Mouse (Mus musculus): ENCODE data around the gene Dmkn. TPM values are rescaled to one million over a fixed set of nuclear protein-coding genes. Genes with fewer than 3 reads are reported as not detected.
"Not testable (repeated sequence)": the region's sequence is repeated elsewhere in the genome, so short reads cannot be mapped to it uniquely, and the experiment has no call there.

The Dmkn gene
- total RNA-seq, 2 experiments from 2014 or later: not detected

- no peak for ATAC-seq (replicated peaks; ENCODE audit: low FRiP score, low TSS enrichment, poor library complexity, severe bottlenecking)
These were observed 40.6 kb downstream of the Dmkn start for GRCm38 (mm10) chr7:30804026-30804715.

GRCm38 (mm10) chr7:30805924-30806323 is 42.4 kb downstream of the Dmkn start:
- peak; percentile 61; the same call in 1 of the 2 replicates for ATAC-seq (replicated peaks; ENCODE audit: low FRiP score, low TSS enrichment, poor library complexity, severe bottlenecking)

GRCm38 (mm10) chr7:30810319-30810718 is 46.8 kb downstream of the Dmkn start:
- 0 out of 2 replicates have a peak, but pooled peaks have one; percentile 50 for ATAC-seq (replicated peaks; ENCODE audit: low FRiP score, low TSS enrichment, poor library complexity, severe bottlenecking)

- peak; percentile 61 for ATAC-seq (replicated peaks; ENCODE audit: low FRiP score, low TSS enrichment, poor library complexity, severe bottlenecking)
These were observed 48.3 kb downstream of the Dmkn start for GRCm38 (mm10) chr7:30811757-30812290.

GRCm38 (mm10) chr7:30812291-30812807 is 48.8 kb downstream of the Dmkn start:
- no peak for ATAC-seq (replicated peaks; ENCODE audit: low FRiP score, low TSS enrichment, poor library complexity, severe bottlenecking)

- no peak for ATAC-seq (replicated peaks; ENCODE audit: low FRiP score, low TSS enrichment, poor library complexity, severe bottlenecking)
These were observed 56.6 kb downstream of the Dmkn start for GRCm38 (mm10) chr7:30820131-30820530.

- no peak for ATAC-seq (replicated peaks; ENCODE audit: low FRiP score, low TSS enrichment, poor library complexity, severe bottlenecking)
These were observed 57.4 kb downstream of the Dmkn start for GRCm38 (mm10) chr7:30820854-30821445.

GRCm38 (mm10) chr7:30821532-30821931 is 58.0 kb downstream of the Dmkn start:
- ATAC-seq (replicated peaks; ENCODE audit: low FRiP score, low TSS enrichment, poor library complexity, severe bottlenecking): no peak

- no peak for ATAC-seq (replicated peaks; ENCODE audit: low FRiP score, low TSS enrichment, poor library complexity, severe bottlenecking)
These were observed 60.1 kb downstream of the Dmkn start, which contains the start of gene Ffar2 for GRCm38 (mm10) chr7:30823675-30824074. Gene Ffar2 (minus strand): TSS chr7:30823775.

- ATAC-seq (replicated peaks; ENCODE audit: low FRiP score, low TSS enrichment, poor library complexity, severe bottlenecking): no peak
These were observed 60.8 kb downstream of the Dmkn start for GRCm38 (mm10) chr7:30824306-30824705.

- ATAC-seq (replicated peaks; ENCODE audit: low FRiP score, low TSS enrichment, poor library complexity, severe bottlenecking): no peak
These were observed 63.1 kb downstream of the Dmkn start for GRCm38 (mm10) chr7:30826660-30827059.

- ATAC-seq (replicated peaks; ENCODE audit: low FRiP score, low TSS enrichment, poor library complexity, severe bottlenecking): not testable (repeated sequence)
These were observed 65.3 kb downstream of the Dmkn start for GRCm38 (mm10) chr7:30828871-30829270.

GRCm38 (mm10) chr7:30829428-30829827 is 65.9 kb downstream of the Dmkn start:
- ATAC-seq (replicated peaks; ENCODE audit: low FRiP score, low TSS enrichment, poor library complexity, severe bottlenecking): no peak

Other genes with a start within 250 kb of the Dmkn start
Only the 30 nearest of the 32 such genes appear.
- 16.2 and 17.9 TPM in 2 replicates for gene Proser3, start 211.5 kb upstream of the Dmkn start, total RNA-seq (2014; fragmentation: Nextera tagmentation)
- gene Proser3, start 211.5 kb upstream of the Dmkn start, total RNA-seq (2017): 3.5 and 5.3 TPM in 2 replicates
- 45.8 and 61.6 TPM in 2 replicates for gene Lin37, start 203.9 kb upstream of the Dmkn start, total RNA-seq (2014; fragmentation: Nextera tagmentation)
- gene Lin37, start 203.9 kb upstream of the Dmkn start, total RNA-seq (2017): 13.8 and 28.6 TPM in 2 replicates
- 29.4 and 34.6 TPM in 2 replicates for gene U2af1l4, start 200.5 kb upstream of the Dmkn start, total RNA-seq (2014; fragmentation: Nextera tagmentation)
- 79.6 and 83.0 TPM in 2 replicates for gene U2af1l4, start 200.5 kb upstream of the Dmkn start, total RNA-seq (2017)
- 5.3 and 14.0 TPM in 2 replicates for gene Gm49396, start 200.4 kb upstream of the Dmkn start, total RNA-seq (2014; fragmentation: Nextera tagmentation)
- gene Gm49396, start 200.4 kb upstream of the Dmkn start, total RNA-seq (2017): 1.5 and 7.0 TPM in 2 replicates
- 150 and 174 TPM in 2 replicates for gene Psenen, start 200.1 kb upstream of the Dmkn start, total RNA-seq (2014; fragmentation: Nextera tagmentation)
- gene Psenen, start 200.1 kb upstream of the Dmkn start, total RNA-seq (2017): 99.1 and 117 TPM in 2 replicates
- 3.7 and 11.3 TPM in 2 replicates for gene Igflr1, start 198.3 kb upstream of the Dmkn start, total RNA-seq (2014; fragmentation: Nextera tagmentation)
- gene Igflr1, start 198.3 kb upstream of the Dmkn start, total RNA-seq (2017): not detected in 2 replicates
- 105 and 115 TPM in 2 replicates for gene Kmt2b, start 175.0 kb upstream of the Dmkn start, total RNA-seq (2014; fragmentation: Nextera tagmentation)
- 17.0 and 17.3 TPM in 2 replicates for gene Kmt2b, start 175.0 kb upstream of the Dmkn start, total RNA-seq (2017)
- gene Zbtb32, start 164.8 kb upstream of the Dmkn start, total RNA-seq (2014; fragmentation: Nextera tagmentation): not detected in 2 replicates
- gene Zbtb32, start 164.8 kb upstream of the Dmkn start, total RNA-seq (2017): not detected in 2 replicates
- gene Upk1a, start 150.9 kb upstream of the Dmkn start, total RNA-seq (2014; fragmentation: Nextera tagmentation): 0.83 TPM in 1 of 2 replicates, not detected in the other
- 0.99 TPM in 1 of 2 replicates, not detected in the other for gene Upk1a, start 150.9 kb upstream of the Dmkn start, total RNA-seq (2017)
- 569 and 755 TPM in 2 replicates for gene Cox6b1, start 137.6 kb upstream of the Dmkn start, total RNA-seq (2014; fragmentation: Nextera tagmentation)
- 427 and 665 TPM in 2 replicates for gene Cox6b1, start 137.6 kb upstream of the Dmkn start, total RNA-seq (2017)
- not detected in 2 replicates for gene Etv2, start 127.9 kb upstream of the Dmkn start, total RNA-seq (2014; fragmentation: Nextera tagmentation)
- not detected in 2 replicates for gene Etv2, start 127.9 kb upstream of the Dmkn start, total RNA-seq (2017)
- 48.3 and 48.6 TPM in 2 replicates for gene Rbm42, start 113.4 kb upstream of the Dmkn start, total RNA-seq (2014; fragmentation: Nextera tagmentation)
- 29.1 and 53.0 TPM in 2 replicates for gene Rbm42, start 113.4 kb upstream of the Dmkn start, total RNA-seq (2017)
- 32.4 and 43.6 TPM in 2 replicates for gene Haus5, start 98.8 kb upstream of the Dmkn start, total RNA-seq (2014; fragmentation: Nextera tagmentation)
- 17.4 and 24.7 TPM in 2 replicates for gene Haus5, start 98.8 kb upstream of the Dmkn start, total RNA-seq (2017)
- not detected in 2 replicates for gene Pmis2, start 92.2 kb upstream of the Dmkn start, total RNA-seq (2014; fragmentation: Nextera tagmentation)
- not detected in 2 replicates for gene Pmis2, start 92.2 kb upstream of the Dmkn start, total RNA-seq (2017)
- not detected in 2 replicates for gene 2200002J24Rik, start 64.8 kb upstream of the Dmkn start, total RNA-seq (2014; fragmentation: Nextera tagmentation)
- not detected in 2 replicates for gene 2200002J24Rik, start 64.8 kb upstream of the Dmkn start, total RNA-seq (2017)
- 11.2 and 16.0 TPM in 2 replicates for gene Atp4a, start 51.5 kb upstream of the Dmkn start, total RNA-seq (2014; fragmentation: Nextera tagmentation)
- gene Atp4a, start 51.5 kb upstream of the Dmkn start, total RNA-seq (2017): 1.4 and 2.9 TPM in 2 replicates
- 285 and 294 TPM in 2 replicates for gene Tmem147, start 34.2 kb upstream of the Dmkn start, total RNA-seq (2014; fragmentation: Nextera tagmentation)
- gene Tmem147, start 34.2 kb upstream of the Dmkn start, total RNA-seq (2017): 59.7 and 85.5 TPM in 2 replicates
- not detected in 2 replicates for gene Gapdhs, start 20.1 kb upstream of the Dmkn start, total RNA-seq (2014; fragmentation: Nextera tagmentation)
- gene Gapdhs, start 20.1 kb upstream of the Dmkn start, total RNA-seq (2017): not detected in 2 replicates
- 3.3 and 4.5 TPM in 2 replicates for gene Sbsn, start 12.3 kb upstream of the Dmkn start, total RNA-seq (2014; fragmentation: Nextera tagmentation)
- gene Sbsn, start 12.3 kb upstream of the Dmkn start, total RNA-seq (2017): 2.7 and 11.6 TPM in 2 replicates
- gene Krtdap, start 24.1 kb downstream of the Dmkn start, total RNA-seq (2014; fragmentation: Nextera tagmentation): not detected in 2 replicates
- not detected in 2 replicates for gene Krtdap, start 24.1 kb downstream of the Dmkn start, total RNA-seq (2017)
- 0.20 and 1.1 TPM in 2 replicates for gene Ffar2, start 60.0 kb downstream of the Dmkn start, total RNA-seq (2014; fragmentation: Nextera tagmentation)
- 1.7 and 12.6 TPM in 2 replicates for gene Ffar2, start 60.0 kb downstream of the Dmkn start, total RNA-seq (2017)
- gene Ffar3, start 92.4 kb downstream of the Dmkn start, total RNA-seq (2014; fragmentation: Nextera tagmentation): not detected in 2 replicates
- not detected in 2 replicates for gene Ffar3, start 92.4 kb downstream of the Dmkn start, total RNA-seq (2017)
- 0.24 TPM in 1 of 2 replicates, not detected in the other for gene Ffar1, start 97.8 kb downstream of the Dmkn start, total RNA-seq (2014; fragmentation: Nextera tagmentation)
- gene Ffar1, start 97.8 kb downstream of the Dmkn start, total RNA-seq (2017): not detected in 2 replicates
- 4.0 and 8.6 TPM in 2 replicates for gene Cd22, start 116.6 kb downstream of the Dmkn start, total RNA-seq (2014; fragmentation: Nextera tagmentation)
- 0.27 TPM in 1 of 2 replicates, not detected in the other for gene Cd22, start 116.6 kb downstream of the Dmkn start, total RNA-seq (2017)
- 0.83 TPM in 1 of 2 replicates, not detected in the other for gene Mag, start 151.1 kb downstream of the Dmkn start, total RNA-seq (2014; fragmentation: Nextera tagmentation)
- not detected in 2 replicates for gene Mag, start 151.1 kb downstream of the Dmkn start, total RNA-seq (2017)
- not detected in 2 replicates for gene Hamp2, start 160.9 kb downstream of the Dmkn start, total RNA-seq (2014; fragmentation: Nextera tagmentation)
- gene Hamp2, start 160.9 kb downstream of the Dmkn start, total RNA-seq (2017): not detected in 2 replicates
- not detected in 2 replicates for gene Hamp, start 180.3 kb downstream of the Dmkn start, total RNA-seq (2014; fragmentation: Nextera tagmentation)
- gene Hamp, start 180.3 kb downstream of the Dmkn start, total RNA-seq (2017): not detected in 2 replicates
- gene Usf2, start 193.0 kb downstream of the Dmkn start, total RNA-seq (2014; fragmentation: Nextera tagmentation): 56.5 and 84.3 TPM in 2 replicates
- 71.7 and 126 TPM in 2 replicates for gene Usf2, start 193.0 kb downstream of the Dmkn start, total RNA-seq (2017)
- not detected in 2 replicates for gene Lsr, start 209.7 kb downstream of the Dmkn start, total RNA-seq (2014; fragmentation: Nextera tagmentation)
- 0.11 and 0.99 TPM in 2 replicates for gene Lsr, start 209.7 kb downstream of the Dmkn start, total RNA-seq (2017)
- not detected in 2 replicates for gene Fam187b, start 210.0 kb downstream of the Dmkn start, total RNA-seq (2014; fragmentation: Nextera tagmentation)
- not detected in 2 replicates for gene Fam187b, start 210.0 kb downstream of the Dmkn start, total RNA-seq (2017)

Measured in megakaryocyte-erythroid progenitor cell, adult 5-6 weeks (primary cell).